Mouse (Mus musculus): Measurements from ENCODE around the gene Rab44.

The Rab44 gene

DNA sequence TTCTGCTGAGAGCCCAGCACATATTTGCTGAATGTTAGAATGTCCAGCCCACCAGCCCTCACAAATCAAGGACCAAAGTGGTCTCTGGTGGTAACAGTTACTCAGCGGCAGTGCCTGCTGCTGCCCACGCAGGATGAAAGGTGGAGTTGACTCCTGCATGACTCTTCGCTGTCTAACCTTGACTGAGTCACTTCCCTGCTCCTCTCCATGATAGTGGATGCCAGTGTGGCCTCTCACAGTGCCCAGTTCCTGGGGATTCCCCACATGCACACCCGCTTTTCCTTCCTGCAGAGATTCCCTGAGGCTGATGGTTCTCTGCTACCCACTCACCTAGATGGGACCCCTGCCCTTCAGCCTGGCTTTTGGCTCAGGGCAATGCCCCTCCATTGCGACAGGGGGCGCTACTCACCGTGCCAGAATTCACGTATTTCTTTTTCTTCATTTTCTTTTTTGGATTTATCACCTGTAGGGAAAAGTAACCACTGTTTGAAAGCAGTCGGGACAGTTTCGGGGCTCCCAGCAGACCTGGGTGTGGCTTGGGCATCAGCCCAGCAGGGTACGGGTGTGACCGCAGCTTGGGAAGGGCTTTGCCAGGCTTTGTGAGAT, 55.2 kb downstream of the Rab44 start:
- DNase-seq (ENCODE audit: low spot score) = no peak

DNA sequence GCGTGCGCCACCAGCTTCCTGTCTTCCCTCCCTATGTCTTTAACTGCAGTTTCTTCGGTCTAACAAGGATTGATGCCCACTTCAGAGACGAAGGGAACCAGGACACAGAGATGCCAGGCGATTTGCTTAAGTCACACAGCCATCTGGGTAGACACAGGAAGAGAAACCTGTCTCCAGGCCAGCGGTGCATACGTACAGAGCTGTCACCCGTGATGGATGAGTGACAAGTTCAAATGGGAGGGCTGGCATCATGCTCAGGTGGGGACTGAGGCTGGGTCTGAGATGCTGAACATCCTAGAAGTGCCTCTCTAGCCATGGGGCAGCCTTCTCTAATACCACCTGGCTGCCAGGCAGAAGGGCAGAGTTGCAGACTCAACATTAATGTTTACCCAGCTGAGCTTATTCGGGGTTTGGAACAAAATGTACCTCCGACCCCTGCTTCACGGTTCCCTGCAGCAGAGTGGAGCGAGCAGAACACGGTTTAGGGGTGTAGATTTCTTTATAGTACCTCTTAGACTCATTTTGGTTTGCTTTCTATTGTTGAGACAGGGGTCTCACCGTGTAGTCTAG, 56.6 kb downstream of the Rab44 start:
- no peak for DNase-seq (ENCODE audit: low spot score)

DNA sequence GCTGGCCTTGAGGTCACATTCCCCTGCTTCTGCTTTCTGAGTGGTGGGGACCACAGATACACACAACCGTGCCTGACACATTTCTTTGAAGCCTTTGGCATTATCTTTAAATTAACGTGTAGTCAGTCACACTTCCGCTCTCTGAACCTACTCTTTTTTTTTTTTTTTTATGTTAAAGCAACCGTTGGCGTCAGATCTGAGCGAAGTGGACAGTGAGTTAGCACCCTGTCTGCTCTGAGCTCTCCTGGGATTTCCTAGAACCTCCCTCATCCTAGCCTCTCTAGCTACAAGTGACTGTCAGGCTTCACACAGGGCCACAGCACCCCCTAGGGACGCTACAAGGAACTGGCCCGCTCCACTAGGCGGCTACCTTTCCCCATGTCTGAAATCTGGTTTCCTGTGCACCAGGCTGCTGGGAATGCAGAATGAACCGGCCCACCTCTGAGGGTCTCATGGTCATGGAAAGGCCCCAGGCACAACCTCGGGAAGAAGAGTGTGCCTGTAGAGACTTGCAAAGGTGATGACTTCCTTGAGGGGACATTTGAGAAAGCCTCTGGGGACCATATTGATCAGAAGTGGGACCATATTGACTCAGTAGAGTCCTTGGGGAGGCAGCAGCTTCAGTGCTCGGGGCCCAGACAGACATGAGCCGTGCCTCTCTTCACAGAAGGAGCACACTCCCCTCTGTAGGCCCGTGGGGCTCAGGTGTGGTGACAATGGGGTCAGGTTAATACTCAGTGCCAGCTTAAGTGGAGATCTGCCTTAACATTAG, 57.2 kb downstream of the Rab44 start:
- DNase-seq (ENCODE audit: low spot score) = peak; percentile 43

DNA sequence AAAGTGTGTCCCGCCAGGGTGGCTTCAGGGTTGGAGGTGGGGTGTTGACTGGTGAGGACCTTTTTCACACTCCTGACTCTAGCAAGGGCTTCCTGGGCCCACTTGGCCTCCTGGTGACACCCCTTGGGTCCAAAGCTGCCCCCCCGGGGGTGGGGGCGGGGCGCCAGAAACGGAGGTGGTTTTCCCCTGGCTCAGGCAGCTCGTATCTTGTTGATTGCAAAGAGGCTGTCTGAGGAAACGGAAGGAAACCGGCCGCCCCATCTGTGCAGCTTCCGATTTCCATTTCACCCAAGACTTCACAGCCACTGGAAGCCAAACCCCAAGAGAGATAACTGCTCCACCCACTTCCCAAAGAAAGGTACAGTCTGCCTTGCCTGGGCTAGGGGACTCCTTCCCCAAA, 58.1 kb downstream of the Rab44 start:
- peak; percentile 62 for DNase-seq (ENCODE audit: low spot score)

DNA sequence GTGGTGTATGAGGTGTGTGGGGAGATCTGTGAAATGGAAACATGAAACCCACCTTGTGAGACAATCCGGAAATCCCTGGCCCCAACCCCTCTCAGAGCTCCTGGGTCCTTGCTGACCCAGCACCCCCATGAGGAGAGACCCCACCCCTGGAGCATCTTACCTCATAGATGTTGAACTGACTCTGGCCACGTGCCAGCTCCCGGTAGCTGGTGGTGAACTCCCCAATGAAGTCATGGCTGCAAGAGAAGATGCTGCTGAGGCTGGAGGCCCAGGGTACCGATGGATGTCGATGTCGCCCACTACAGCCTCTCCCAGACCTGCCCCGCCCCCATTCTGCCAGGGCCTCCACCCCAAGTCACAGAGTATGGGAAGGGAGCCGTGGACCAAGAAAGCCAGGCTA, 59.2 kb downstream of the Rab44 start:
- DNase-seq (ENCODE audit: low spot score) = no peak

DNA sequence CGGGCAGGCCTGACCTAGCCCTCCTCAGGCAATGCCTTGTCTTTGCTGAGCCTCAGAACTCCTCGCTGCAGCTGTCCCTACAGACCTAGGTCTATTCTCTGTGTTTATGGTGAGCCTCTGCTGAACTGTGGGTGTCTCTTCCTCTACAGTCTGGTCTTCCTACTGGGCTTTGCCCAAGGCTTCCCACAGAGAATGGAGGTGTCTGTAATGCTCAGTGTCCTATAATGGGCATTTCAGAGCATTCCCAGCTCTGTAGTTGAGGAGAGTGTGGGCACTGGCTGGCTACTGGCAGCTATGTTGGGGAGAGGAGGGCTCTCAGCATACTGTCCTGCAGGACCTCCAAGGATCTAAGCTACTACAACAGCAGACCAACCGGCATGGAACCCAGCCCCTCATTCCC, 61.7 kb downstream of the Rab44 start:
- DNase-seq (ENCODE audit: low spot score) = no peak

DNA sequence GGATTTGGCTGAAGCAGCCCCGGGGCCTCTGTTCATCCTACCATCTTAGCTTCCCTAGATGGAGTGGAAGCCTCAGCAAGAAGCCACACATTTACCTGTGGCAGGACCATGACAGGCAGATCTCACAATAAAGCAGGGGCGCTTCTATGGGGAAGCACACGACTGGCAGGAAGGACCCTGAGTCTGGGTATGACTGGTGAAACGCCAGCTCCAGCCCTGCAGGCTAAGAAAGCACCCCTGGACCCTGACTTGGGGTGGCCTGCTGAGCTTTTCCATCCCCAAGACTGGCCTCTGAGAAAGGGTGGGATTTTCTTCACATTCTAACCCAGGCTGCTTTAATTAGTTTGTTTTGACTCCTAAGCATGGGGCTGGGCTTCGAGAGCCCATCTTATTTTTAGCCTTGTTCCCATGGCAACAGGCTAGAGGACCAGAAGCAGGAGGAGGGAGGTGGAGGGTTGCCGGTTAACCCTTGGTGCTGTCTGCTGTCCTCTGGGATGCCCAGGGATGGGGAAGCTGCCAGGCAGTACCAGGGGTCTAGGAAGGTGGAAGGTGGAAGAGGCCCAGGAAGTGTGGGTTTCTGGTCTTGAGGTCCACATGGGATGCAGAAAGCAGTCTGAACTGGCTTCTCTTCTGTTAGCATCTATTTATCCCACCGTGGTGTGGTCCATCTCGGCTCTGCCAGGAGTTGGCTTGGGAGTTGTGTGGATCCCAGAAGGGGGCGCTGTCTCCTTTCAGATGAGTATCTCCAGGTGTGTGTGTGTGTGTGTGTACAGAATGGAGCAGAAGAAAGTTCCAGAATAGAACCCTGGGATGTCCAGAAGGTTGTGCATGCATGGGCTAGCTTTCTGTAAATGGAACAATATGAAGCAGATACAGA, 62.7 kb downstream of the Rab44 start:
- no peak for DNase-seq (ENCODE audit: low spot score)

DNA sequence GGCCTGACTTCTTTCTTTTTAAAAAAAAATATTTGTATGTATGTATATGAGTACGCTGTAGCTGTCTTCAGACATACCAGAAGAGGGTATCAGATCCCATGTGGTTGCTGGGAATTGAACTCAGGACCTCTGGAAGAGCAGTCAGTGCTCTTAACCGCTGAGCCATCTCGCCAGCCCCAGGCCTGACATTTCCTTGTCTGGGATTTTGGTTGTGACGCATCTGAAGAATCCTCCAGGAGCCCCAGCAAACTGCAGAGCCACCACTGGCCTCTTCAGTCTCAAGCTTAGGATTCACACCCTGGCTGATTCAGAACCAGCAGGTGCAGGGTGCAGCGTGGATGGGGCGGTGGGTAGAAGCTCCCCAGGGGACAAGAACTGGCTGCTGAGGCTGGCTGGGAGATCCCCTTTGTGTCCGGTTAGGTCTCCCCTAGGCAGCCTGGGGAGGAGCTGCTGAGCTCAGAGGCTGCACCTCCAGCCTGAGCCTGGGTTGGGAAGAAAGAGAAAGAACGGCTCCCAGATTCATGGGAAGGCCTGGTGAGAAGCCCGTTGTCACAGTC, 64.6 kb downstream of the Rab44 start:
- DNase-seq (ENCODE audit: low spot score) = no peak

DNA sequence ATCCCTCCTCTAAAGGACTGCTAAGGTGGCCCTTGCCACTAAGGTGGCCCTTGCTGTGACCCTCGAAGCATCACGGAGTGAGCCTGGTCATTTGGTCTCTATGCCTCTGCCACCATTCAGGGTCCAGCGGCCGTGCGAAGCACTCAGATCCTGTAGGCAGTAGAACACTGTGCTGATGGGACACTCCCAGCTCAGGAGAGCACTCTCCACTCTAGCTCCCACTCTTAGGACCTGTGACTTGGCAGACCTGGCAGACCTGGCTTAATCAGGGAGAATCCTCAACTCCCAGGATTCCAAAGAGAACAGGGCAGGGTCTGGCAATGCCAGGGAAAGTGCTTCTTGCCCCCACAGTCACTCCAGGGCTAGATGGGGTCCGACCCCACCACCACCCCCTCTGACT, 66.0 kb downstream of the Rab44 start:
- no peak for DNase-seq (ENCODE audit: low spot score)

DNA sequence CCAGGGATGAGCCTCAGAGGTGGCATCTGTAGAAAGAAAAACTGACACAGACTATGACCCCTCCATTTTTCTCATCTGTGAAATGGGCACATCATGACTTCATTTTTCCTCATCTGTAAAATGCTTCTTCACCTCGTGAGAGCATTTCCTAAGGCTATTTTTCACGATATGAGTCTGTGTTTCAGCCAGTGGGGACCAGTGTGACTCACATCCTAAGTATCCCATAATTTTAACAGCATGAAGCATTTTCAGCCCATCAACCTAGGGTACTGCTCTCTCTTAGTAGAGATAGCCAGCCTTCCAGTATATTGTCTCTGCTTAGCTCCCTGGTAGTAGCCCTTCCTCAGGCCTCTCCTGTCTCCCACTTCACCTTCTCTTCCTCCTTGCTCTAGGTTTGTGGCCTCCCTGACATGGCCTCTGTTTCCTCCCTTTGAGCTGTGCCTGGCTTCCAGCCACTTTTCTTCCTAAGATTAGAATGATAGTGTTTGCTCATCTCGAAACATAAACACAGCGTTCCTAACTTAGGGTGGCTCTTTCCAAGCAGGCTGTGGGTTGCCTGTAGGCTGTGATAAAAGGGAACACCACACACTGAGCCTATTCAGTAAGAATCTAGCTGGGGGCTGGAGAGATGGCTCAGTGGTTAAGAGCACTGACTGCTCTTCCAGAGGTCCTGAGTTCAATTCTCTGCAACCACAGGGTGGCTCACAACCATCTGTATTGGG, 66.6 kb downstream of the Rab44 start:
- DNase-seq (ENCODE audit: low spot score) = no peak

DNA sequence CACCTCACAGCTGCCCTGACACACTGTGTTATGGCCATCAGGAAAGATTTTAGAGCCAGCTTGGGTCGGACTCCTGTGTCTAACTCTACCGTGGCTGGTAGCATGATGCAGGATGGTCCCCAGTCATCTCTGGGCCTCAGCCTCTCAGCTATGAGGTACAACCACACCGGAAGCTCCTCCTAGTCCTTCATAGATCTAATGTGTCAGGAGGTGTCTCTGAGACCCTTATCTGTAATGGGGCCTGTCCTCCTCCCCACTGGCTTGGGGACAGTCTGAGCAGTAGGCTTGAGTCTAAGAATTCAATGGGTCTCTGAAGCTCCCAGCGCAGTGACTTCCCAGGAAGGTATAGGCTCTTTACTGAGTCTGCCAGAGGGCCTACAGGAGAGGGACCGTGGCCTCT, 67.8 kb downstream of the Rab44 start:
- DNase-seq (ENCODE audit: low spot score) = no peak

DNA sequence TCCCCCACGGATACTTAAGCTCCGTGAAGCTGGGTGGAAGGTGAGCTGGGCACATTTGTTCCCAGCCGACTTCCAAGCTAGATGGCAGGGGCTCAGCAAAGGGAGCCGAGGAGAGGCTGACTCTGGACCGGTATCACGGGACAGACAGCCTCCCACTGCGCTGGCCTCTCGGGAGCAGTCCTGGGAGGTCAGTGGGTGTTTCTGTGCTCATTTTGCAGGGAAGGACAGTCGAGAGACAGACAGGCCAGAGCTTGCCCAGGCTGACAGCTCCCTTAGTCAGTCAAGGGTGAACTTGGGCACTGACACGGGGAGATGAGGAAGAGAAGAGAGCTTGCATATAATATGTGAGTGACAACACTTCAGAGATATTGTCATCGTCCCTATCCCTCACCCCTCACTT, 69.2 kb downstream of the Rab44 start:
- no peak for DNase-seq (ENCODE audit: low spot score)

DNA sequence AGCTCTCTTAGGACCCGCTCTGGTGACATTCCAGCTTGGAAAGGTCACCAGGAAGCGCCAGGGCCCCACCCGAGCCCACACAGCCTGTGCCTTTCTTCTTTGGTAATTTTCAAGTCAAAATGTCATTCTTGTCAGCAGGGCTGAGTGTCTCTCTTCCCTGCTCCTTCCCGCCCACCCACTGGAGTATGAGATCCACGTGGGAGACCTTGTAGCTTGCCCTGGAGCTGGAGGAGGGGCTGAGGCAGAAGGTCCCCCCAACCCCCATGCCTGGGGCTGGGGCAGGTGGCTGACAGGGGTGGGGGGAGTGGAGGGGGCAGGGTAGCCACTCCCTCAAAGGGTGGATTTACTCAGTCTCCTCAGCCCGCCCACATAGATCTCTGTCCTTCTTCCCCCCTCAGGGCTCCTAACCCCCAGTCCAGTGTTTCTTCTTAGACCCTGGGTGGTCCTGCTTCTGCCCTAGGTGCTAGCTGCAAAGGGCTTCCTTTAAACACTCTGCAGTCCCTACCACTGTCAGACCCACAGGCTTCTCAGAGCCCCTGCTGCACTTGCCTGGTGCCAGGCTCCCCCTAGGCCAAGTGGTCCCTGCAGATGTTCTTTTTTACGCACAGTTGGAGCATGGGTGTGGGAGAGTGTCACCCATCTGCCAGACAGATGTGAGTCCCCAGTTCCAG, 71.6 kb downstream of the Rab44 start:
- DNase-seq (ENCODE audit: low spot score) = no peak

DNA sequence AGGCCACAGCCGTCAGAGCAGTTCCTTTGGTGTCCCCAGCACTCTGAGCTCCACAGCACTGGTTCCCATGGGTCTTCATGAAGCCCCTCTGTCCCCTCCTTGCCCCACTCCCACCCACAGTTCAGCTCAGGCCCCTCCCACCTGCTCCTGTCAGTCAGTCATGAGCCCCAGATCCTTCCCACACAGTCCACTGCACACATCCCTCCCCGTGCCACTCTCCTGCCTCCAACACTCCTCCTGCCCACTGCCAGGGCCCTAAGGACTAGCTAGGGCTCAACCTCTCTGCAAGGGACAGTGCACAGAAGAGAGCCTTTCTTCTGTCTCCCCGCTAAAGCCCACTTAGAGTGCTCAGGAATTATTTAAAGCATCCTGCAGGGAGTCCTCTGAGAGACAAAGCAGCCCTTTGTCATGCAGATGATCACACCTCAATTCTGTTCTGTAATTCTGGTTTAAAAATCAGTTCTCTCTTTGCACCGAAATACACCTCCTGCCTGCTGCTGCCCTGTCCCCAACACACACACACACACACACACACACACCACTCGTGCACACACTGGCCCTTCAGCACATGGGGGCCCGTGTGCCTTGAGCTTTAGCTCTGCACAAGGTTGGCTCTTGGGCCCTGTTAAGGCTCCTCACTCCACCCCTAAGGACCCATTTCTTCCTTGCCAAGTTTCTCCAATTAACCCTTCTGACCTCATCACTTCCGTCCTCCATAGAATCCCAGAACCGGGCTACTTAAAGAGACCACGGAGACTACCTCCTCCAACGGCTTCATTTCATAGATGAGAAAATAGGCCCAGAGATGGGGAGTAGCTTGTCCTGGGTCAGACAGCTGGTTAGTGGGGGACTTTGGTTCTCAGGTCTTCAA, 73.3 kb downstream of the Rab44 start:
- no peak for DNase-seq (ENCODE audit: low spot score)

DNA sequence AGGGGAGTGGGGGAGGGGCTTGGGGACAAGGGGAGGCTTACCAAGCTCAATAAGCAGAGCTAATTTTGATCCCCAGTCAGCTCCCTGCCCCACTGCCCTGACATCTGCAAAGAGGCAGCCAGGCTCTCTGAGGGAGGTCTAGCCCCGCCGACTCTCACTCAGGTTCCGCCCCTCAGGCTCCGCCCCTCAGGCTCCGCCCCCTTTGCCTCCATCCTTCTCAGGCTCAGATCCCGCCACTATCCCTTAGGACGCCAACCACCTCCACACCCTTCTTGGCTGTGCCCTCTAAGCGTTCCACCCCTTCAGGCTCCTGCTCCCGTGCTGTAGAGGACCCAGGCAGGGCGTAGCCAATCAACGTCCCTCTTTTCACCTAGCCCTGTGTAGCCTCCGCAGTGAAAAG, 75.0 kb downstream of the Rab44 start:
- no peak for DNase-seq (ENCODE audit: low spot score)

DNA sequence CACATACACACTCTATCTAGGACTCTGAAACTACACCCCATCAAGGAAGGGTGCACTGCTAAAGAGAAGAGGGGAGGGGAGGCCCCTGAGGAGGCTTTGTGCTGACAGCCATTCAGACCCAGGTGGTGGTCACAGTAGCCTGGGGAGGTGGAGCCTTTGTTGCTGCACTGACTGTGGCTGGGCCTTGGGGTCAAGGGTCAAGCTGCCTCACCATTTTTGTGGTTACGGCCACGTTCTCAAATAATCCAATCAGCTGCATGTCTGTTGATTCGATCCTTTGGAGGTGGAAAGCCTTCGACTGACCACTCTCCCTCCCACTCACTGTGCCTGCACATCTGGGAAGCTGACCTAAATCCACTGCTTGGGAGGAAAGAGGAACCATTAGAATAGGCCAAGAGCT, 81.6 kb downstream of the Rab44 start:
- DNase-seq (ENCODE audit: low spot score) = no peak
